Mouse (Mus musculus) natural killer cell, adult 2 months (primary cell): ENCODE data around the gene Ppp4r2.

Experiments
- DNase-seq, 2 experiments: peaks; one replicate each; pipeline ENCODE4 v3.0.0; 2022; ENCODE audit warnings: low spot score in 2 of 2

Gene Ppp4r2

DNA sequence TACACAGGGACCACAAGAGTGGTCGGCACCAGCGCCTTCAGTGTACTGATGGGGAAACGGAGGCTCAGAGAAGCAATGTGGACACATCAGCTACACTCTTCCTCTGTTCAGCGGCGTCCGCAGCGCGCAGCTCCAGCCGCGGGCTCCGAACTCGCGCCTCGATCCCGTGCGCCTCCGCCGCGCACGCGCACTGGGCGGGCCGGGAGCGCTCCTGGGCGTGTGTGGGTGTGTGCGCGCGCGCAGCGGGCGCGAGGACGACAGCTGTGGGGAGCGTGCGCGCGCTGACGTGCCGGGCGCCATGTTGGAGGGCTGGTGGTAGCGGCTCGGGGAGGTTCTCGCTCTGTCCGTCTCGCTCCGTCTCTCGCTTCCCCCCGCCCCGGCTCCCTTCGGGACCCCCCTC lies at the start of gene Ppp4r2:
TSS of gene Ppp4r2 (plus strand) at position 268 of the 400 bp plus-strand sequence.
- peak; percentile 82 to 91 for DNase-seq

GRCm38 (mm10) chr6:100787726-100788125 lies 45.7 kb upstream of the Ppp4r2 start:
- DNase-seq, result no peak

GRCm38 (mm10) chr6:100789161-100789560 lies 44.3 kb upstream of the Ppp4r2 start:
- DNase-seq, result no peak

GRCm38 (mm10) chr6:100792055-100792659 lies 41.3 kb upstream of the Ppp4r2 start:
- no peak for DNase-seq

DNA sequence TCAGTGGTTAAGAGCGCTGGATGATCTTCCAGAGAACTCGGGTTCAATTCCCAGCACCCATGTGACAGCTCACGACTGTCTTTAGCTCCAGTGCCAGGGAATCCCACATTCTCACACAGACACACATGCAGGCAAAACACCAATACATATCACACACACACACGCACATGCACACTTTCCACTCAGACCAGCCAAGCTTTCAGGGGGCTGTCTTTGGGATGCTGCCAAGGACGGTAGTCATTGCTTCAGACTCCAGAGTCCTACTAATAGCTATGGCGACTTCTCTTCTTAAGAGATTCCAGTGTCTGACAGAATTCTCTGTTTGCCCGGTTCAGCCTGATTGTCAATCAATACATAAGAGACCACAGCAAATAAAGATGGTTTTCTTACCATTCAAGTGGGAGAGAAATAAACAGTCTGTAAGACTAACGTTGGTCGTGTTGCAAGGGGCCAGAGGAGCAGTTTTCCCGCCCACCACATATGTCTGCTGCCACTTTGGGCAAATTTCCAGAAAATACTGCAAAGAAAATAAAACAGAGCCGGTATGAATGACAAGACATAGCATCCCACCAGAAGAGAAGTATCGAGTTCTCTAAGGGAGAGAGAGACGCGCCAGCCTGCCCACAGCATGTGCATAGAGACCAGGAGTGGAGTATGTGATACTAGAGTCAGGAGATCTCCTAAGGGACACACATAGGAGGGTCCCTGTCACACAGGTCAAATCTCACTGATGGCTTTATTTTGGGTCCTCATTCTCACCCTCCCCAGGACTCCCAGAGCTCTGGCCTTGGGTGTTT lies 40.3 kb upstream of the Ppp4r2 start:
- no peak for DNase-seq

DNA sequence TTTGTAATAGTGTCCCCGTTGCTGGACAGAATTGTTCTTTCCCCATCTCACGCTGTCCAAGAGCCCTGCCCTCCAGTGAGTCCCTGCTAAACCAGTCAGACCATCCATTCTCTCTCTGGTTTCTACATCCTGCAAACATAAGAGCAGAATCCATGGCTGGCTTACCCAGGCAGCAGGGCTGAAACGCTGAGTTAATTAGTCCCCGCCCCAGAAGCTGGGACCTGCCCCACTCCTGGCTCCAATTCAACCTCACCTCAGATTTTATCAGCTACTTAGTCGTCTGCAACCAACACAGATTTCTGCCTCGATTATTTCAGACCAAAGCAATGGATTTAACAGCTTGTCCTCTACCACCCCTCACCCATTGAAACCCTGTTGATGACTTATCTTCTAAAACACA lies 37.6 kb upstream of the Ppp4r2 start:
- no peak for DNase-seq

DNA sequence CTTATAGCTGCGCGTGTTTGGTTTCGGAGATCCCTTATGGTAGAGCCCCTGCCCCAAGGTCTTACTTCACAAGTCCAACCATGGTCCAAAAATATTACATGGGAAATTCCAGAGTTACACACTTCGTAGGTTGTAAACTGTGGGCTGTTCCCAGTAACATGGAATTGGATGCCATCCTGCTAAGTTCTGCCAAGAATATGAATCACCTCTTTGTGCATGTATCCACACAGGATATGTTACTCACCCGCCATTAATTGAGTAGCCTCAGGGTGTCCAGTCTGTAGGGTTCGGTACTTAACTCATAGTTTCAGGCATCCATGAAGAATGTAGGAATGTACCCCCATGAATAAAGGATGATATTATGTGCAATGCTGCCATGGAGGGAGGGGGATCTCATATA lies 34.1 kb upstream of the Ppp4r2 start:
- no peak for DNase-seq

GRCm38 (mm10) chr6:100799766-100800165 lies 33.7 kb upstream of the Ppp4r2 start:
- no peak for DNase-seq

DNA sequence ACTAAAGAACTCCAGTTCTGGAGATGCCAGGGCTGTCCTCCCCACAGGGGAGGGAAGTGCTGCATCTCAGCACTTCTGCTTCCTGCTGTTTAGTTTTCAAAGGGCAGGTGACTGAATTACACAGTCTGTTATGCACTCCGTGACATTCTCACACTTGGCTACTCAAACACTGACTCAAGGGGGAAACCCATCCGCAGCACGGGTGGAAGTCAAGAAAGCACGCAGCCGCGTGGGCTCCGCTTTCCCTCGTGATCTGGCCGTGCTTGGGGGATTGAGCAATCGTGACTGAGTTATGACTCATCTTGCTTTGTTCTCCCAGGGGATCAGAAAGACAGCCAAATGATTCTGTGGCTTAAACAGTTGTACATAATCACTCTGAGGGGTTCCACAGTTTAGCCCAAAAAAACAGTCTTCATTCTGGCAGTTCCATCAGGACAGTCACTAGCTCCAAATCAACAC lies 32.9 kb upstream of the Ppp4r2 start:
- peak; percentile 7 to 77 for DNase-seq

DNA sequence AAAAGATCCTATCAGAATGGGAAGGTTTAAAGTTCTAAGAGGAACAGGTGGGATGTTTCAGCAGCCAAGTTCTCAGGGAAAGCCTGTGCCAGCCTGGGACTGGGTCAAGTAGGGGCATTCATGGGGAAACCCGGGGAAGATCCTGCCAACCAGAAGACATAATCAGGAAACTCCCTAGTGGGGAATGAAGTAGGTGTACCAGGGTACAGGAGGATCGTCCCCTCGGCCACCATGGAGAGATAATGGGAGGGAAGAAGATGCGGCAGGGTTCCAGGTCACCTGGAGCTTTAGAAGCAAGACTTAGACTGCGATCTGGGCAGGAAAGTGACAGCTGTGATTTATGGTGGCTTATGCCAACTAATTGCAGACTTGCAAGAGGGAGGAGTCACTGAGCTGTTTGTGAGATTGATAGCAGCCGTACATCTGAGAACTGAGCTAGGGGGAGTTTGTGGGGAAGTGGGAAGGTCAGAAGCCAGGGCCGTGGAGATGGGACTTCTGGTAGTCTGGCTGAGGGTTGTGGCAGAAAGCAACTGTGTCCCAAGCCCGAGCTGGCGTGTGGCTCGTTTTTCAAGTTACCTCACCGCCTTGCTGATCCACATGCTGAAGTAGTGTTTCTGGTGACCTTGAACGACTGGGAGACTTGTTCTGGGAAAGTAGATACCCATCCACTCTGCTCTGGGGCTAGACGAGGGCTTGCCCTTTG lies 30.9 kb upstream of the Ppp4r2 start:
- DNase-seq, result no peak

GRCm38 (mm10) chr6:100803250-100803649 lies 30.2 kb upstream of the Ppp4r2 start:
- no peak for DNase-seq

- peak; percentile 25 to 52 for DNase-seq
These were observed 26.2 kb upstream of the Ppp4r2 start for GRCm38 (mm10) chr6:100807187-100807586.

DNA sequence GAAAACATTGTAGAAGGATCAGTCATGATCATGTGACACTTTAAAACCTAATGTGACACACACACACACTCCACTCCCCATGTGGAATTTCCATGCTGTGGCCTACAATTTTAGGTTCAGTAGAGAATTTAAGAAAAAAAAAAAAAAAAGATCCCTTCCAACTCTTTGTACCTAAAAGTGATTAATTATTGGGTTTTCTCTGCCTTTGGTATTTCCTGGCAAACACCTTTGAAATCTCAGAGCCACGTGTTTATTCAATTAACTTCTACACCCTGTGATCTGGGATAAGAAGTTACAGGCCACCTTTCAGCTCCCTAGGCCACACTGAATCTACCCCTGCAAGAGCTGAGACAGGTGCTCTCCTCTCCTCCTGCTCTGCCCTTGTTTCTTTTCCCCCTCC lies 25.7 kb upstream of the Ppp4r2 start:
- DNase-seq, result no peak

- DNase-seq, result no peak
These were observed 25.1 kb upstream of the Ppp4r2 start for GRCm38 (mm10) chr6:100808221-100808778.

GRCm38 (mm10) chr6:100810117-100810516 lies 23.3 kb upstream of the Ppp4r2 start:
- DNase-seq, result no peak

DNA sequence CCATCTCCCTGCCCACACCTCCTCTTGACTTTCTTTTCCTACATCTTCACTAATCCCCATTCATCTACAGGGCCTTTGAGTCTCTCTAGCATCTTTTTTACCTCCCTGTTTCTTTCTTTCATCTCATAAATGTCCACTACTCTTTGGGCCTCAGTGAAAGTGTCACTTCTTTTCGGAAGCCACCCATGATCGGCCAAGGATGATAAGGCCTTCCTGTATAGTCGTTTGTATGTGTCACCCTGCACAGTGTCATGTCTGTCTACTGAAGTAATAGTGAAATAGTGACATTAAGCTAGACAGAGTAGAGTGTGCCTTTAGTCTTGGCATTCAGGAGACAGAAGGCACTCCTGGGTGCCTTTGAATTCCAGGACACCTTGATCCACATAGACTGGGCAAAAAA lies 21.7 kb upstream of the Ppp4r2 start:
- DNase-seq, result peak in 1 of 2 experiments; percentile 15

- DNase-seq, result no peak
These were observed 12.1 kb upstream of the Ppp4r2 start for GRCm38 (mm10) chr6:100821367-100821766.

DNA sequence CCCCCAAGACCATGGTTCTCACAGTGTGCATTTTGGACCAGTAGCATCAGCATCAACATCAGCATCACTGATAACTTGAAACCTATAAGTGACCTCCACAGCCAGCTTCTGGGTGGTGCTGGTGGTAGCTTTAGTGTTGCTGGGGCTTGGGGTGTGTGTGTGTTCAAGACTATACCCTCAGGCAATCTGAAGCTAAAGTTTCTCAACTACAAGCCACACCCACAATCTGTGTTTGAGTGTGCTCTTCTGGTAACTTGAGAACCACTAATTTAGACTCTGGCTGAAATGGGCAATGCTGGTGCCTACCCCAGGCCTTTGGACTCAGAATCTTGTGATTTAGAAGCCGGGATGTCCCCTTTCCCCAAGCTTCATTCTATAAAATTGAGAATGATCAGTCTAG lies 10.1 kb upstream of the Ppp4r2 start:
- DNase-seq, result no peak

- DNase-seq, result peak; percentile 65 to 86
These were observed 8.9 kb upstream of the Ppp4r2 start for GRCm38 (mm10) chr6:100824381-100824965.

- no peak for DNase-seq
These were observed 7.4 kb upstream of the Ppp4r2 start for GRCm38 (mm10) chr6:100826046-100826445.

DNA sequence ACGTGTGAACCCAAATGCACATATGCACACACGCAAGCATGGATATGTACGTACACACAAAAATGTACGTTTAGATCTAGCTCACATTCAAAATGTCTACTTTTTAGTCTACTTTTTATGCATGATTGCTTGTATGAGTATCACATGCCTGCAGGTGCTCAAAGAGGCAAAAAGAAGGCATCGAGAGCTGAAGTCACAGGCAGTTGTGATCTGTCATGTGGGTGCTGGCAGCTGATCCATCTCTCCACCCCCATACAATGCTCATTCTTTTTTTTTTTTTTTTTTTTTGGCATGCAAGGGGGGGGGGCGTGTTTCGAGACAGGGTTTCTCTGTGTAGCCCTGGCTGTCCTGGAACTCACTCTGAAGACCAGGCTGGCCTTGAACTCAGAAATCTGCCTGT lies 4.9 kb upstream of the Ppp4r2 start:
- no peak for DNase-seq

DNA sequence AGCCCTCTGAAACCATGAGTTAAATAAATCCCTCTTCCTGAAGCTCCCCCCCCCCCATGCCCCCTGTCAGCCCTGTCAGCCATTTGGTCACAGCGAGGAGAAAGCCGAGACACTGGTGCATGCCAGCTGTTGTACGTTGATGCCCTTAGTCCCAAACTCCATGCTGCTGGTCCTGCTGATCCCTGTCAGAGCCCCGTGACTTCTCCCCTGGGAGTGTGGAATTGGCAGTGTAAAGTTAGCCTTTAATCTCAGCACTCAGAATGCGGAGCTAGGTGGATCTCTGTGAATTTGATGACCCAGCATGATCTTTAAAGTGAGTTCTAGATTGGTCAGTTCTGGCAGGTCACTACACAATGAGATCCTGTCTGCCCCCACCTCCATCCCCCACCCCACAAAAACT lies 3.7 kb upstream of the Ppp4r2 start:
- no peak for DNase-seq
